Mouse (Mus musculus) cerebellum, adult 2 months (tissue): Measurements from ENCODE around the gene Mmp24.

Experiments
- CTCF ChIP-seq: fragments of 200-500 bp; IDR thresholded peaks from 2 replicates; pipeline ENCODE4 v1.5.1; 2011; ENCODE audit warnings: low read depth, mild to moderate bottlenecking, control low read depth, low read length, moderate library complexity, borderline replicate concordance; ENCODE audit not compliant: insufficient read depth
- POLR2A ChIP-seq: fragments of 200-500 bp; IDR thresholded peaks from 2 replicates; pipeline ENCODE4 v1.6.1; 2011; ENCODE audit warnings: low read length, control low read depth, borderline replicate concordance; ENCODE audit not compliant: insufficient read depth

GRCm38 (mm10) chr2:155798613-155799012, 23.5 kb downstream of the Mmp24 start:
- TF ChIP-seq CTCF (no peak), POLR2A (no peak)
